Comparison of ENCODE assay signal across 12 mouse cellular contexts in the genomic region with DNA sequence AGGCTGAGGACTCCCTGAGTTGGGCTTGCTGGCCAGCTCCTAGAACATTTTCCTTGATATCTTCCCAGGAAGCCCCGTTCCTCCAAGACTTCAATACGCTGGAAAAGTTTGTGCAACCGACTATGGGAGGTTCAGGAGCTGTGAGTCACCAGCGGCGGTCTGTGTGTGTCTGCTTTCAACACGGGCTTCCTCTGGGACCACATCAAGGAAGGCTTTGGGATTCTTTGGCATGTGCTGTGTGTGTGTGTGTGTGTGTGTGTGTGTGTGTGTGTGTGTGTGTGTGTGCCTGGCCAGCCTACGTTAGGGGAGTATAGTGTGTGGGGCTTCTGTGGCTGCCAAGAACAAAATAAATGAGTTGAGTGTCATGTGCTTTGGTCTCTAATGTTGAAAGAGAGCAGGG. TPM values are rescaled to one million over a fixed set of nuclear protein-coding genes. Genes with fewer than 3 reads are reported as not detected.
DNase-seq lines count a peak whose midpoint lies in the region; ATAC-seq and TF ChIP-seq lines count a peak whose summit lies in the region.
"Had no signal": no experiment of that assay in that cellular context is flagged by ENCODE, and none has a peak within 500 bp of the region (broad histone marks: within the 10 kb centered on the region; RNA-seq: fewer than 3 reads in every experiment).

No protein-coding gene starts in this region.

- H3K4me3 ChIP-seq in kidney, postnatal 0 days (replicated peaks; ENCODE audit: low read depth, low read length) = no peak overlapping the region
- no peak overlapping the region for H3K4me3 ChIP-seq in kidney, embryonic 16.5 days (ENCODE audit: low read length)
- H3K4me3 ChIP-seq in heart, embryonic 15.5 days = no peak overlapping the region
- H3K4me3 ChIP-seq: neural tube, embryonic 15.5 days had no signal

- no peaks in the 10 kb centered on the region for H3K4me1 ChIP-seq in kidney, postnatal 0 days (replicated peaks; ENCODE audit: insufficient read depth, low read length)
- H3K4me1 ChIP-seq in kidney, embryonic 16.5 days (ENCODE audit: insufficient read depth, low read length) = no peaks in the 10 kb centered on the region
- H3K4me1 ChIP-seq in heart, embryonic 15.5 days (replicated peaks) = no peaks in the 10 kb centered on the region
- H3K4me1 ChIP-seq: neural tube, embryonic 15.5 days had no signal

- H3K27ac ChIP-seq in kidney, postnatal 0 days = no peak overlapping the region
- no peak overlapping the region for H3K27ac ChIP-seq in kidney, embryonic 16.5 days (ENCODE audit: low read length)
- no peak overlapping the region for H3K27ac ChIP-seq in heart, embryonic 15.5 days
- H3K27ac ChIP-seq: neural tube, embryonic 15.5 days had no signal

- no peaks in the 10 kb centered on the region for H3K27me3 ChIP-seq in kidney, postnatal 0 days (ENCODE audit: insufficient read depth, low read length)
- H3K27me3 ChIP-seq in kidney, embryonic 16.5 days (ENCODE audit: insufficient read depth, low read length) = no peaks in the 10 kb centered on the region
- H3K27me3 ChIP-seq in heart, embryonic 15.5 days = no peaks in the 10 kb centered on the region
- H3K27me3 ChIP-seq: CH12.LX; neural tube, embryonic 15.5 days had no signal

- no peak for ATAC-seq in kidney, postnatal 0 days (replicated peaks; ENCODE audit: low FRiP score, low read depth)
- no peak for ATAC-seq in kidney, embryonic 16.5 days (ENCODE audit: low FRiP score, low TSS enrichment)
- ATAC-seq in heart, embryonic 15.5 days (replicated peaks; ENCODE audit: insufficient number of reproducible peaks, insufficient read depth, low FRiP score, low read depth) = 0 out of 2 replicates have a peak, but pooled peaks have one; percentile 47
- no peak for ATAC-seq in CD4-positive, CD25-positive, alpha-beta regulatory T cell, adult 4 months
- ATAC-seq in erythroblast, adult 5-6 weeks (replicated peaks; ENCODE audit: low FRiP score, poor library complexity, severe bottlenecking) = no peak
- ATAC-seq: intestine, embryonic 16.5 days had no signal

- WGBS in kidney, postnatal 0 days = 47% methylated on average over 7 of the region's 7 CpGs
- WGBS in kidney, embryonic 16.5 days = 56% methylated on average over 7 of the region's 7 CpGs
- 47% methylated on average over 7 of the region's 7 CpGs for WGBS in heart, embryonic 15.5 days

- H3K4me2 ChIP-seq in kidney, postnatal 0 days (ENCODE audit: low read length) = no peak overlapping the region
- H3K4me2 ChIP-seq in kidney, embryonic 16.5 days (replicated peaks; ENCODE audit: low read depth, low read length) = no peak overlapping the region
- H3K4me2 ChIP-seq in heart, embryonic 15.5 days = no peak overlapping the region
- H3K4me2 ChIP-seq: neural tube, embryonic 15.5 days had no signal

- H3K36me3 ChIP-seq in kidney, postnatal 0 days (ENCODE audit: insufficient read depth, low read length) = no peaks in the 10 kb centered on the region
- H3K36me3 ChIP-seq in kidney, embryonic 16.5 days (ENCODE audit: insufficient read depth, low read length) = no peaks in the 10 kb centered on the region
- no peaks in the 10 kb centered on the region for H3K36me3 ChIP-seq in heart, embryonic 15.5 days
- H3K36me3 ChIP-seq: neural tube, embryonic 15.5 days had no signal

- TF ChIP-seq CTCF in kidney, postnatal 0 days (IDR thresholded peaks at IDR 0.05; ENCODE audit: low read depth) = no peak

- H3K9ac ChIP-seq in kidney, postnatal 0 days (ENCODE audit: low read depth, low read length) = no peak overlapping the region
- no peak overlapping the region for H3K9ac ChIP-seq in kidney, embryonic 16.5 days (replicated peaks; ENCODE audit: low read length)
- H3K9ac ChIP-seq in heart, embryonic 15.5 days = no peak overlapping the region
- H3K9ac ChIP-seq: neural tube, embryonic 15.5 days had no signal

- no peaks in the 10 kb centered on the region for H3K9me3 ChIP-seq in kidney, postnatal 0 days (replicated peaks; ENCODE audit: low read length)
- 0 out of 2 replicates have a peak, but pooled peaks cover 4% of the 10 kb centered on the region for H3K9me3 ChIP-seq in kidney, embryonic 16.5 days (ENCODE audit: low read length)
- H3K9me3 ChIP-seq in heart, embryonic 15.5 days (replicated peaks) = no peaks in the 10 kb centered on the region
- H3K9me3 ChIP-seq: neural tube, embryonic 15.5 days had no signal

- DNase-seq in kidney, postnatal 0 days (ENCODE audit: low spot score) = peak; percentile 15
- DNase-seq in adrenal gland, postnatal 10 days = peak; percentile 61
- peak; percentile 42 for DNase-seq in lung, postnatal 36 days
- no peak for DNase-seq in layer of hippocampus, adult 9-11 months

RNA-seq across cellular contexts. Expression of gene E030025P04Rik, which starts 17.7 kb away (rescaled TPM):
- not detected in 2 replicates for polyA plus RNA-seq in kidney, postnatal 0 days (2015; fragmentation: Nextera tagmentation; extraction: Ambion mirVana)
- not detected in 2 replicates for polyA plus RNA-seq in kidney, embryonic 16.5 days (2015; fragmentation: Nextera tagmentation; extraction: Ambion mirVana)
- not detected for total RNA-seq in adrenal gland, postnatal 10 days (2021)
- not detected in 2 replicates for polyA plus RNA-seq in heart, embryonic 15.5 days (2015; fragmentation: Nextera tagmentation; extraction: Ambion mirVana)
- not detected for polyA plus RNA-seq in CD4-positive, CD25-positive, alpha-beta regulatory T cell, adult 4 months (2017; shearing (Covaris generic))
- not detected in 2 replicates for total RNA-seq in erythroblast, adult 5-6 weeks (2015; ENCODE audit: low replicate concordance)
- total RNA-seq in erythroblast, adult 5-6 weeks (2017; ENCODE audit: low replicate concordance) = not detected in 2 replicates
- total RNA-seq: CH12.LX; left cerebral cortex, postnatal 14 days had no signal
- polyA plus RNA-seq: intestine, embryonic 16.5 days; neural tube, embryonic 15.5 days had no signal
